Comparison of ENCODE assay signal across 23 mouse cellular contexts in the genomic region with DNA sequence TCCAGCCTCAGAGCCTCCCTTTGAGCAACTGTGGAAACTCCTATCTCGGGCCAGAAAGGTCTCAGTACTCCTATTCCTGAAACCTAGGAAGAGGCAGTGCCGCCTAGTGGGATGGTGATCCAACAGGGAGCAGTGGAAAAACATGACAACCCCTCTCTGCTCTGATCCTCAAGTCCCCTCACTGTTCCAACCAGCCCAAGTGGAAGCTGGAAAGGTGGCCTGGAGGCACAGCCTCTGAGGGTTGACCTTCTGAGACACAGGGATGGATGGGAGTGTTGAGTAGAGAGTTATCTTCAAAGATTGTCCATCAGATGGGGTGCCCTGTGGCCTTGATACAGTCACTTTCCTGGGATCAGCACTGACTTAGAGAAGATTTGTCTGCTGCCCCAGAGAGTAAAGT. TPM values are rescaled to one million over a fixed set of nuclear protein-coding genes. Genes with fewer than 3 reads are reported as not detected.
A peak's percentile ranks its signal among the peaks of the same experiment; 100 is the strongest.
DNase-seq lines count a peak whose midpoint lies in the region; ATAC-seq and TF ChIP-seq lines count a peak whose summit lies in the region.
"Had no signal": no experiment of that assay in that cellular context is flagged by ENCODE, and none has a peak within 500 bp of the region (broad histone marks: within the 10 kb centered on the region; RNA-seq: fewer than 3 reads in every experiment).

No protein-coding gene starts in this region.

- no peaks in the 10 kb centered on the region for H3K36me3 ChIP-seq in forebrain, embryonic 11.5 days (ENCODE audit: control insufficient read depth, insufficient read depth, low read length)
- H3K36me3 ChIP-seq in forebrain, embryonic 13.5 days (ENCODE audit: poor library complexity, severe bottlenecking), result no peaks in the 10 kb centered on the region
- no peaks in the 10 kb centered on the region for H3K36me3 ChIP-seq in heart, embryonic 10.5 days
- H3K36me3 ChIP-seq in small intestine, adult 2 months (ENCODE audit: control insufficient read depth, insufficient read depth, low read length), result no peaks in the 10 kb centered on the region
- H3K36me3 ChIP-seq: embryonic facial prominence, embryonic 10.5 days; embryonic facial prominence, embryonic 12.5 days; forebrain, embryonic 12.5 days; forebrain, embryonic 15.5 days had no signal

- TF ChIP-seq POLR2A in small intestine, adult 2 months (IDR thresholded peaks at IDR 0.05; ENCODE audit: low read depth, low read length), result no peak

- H3K27me3 ChIP-seq in forebrain, embryonic 11.5 days (ENCODE audit: control insufficient read depth, insufficient read depth, low read length), result no peaks in the 10 kb centered on the region
- no peaks in the 10 kb centered on the region for H3K27me3 ChIP-seq in forebrain, embryonic 13.5 days
- H3K27me3 ChIP-seq in heart, embryonic 10.5 days (ENCODE audit: insufficient read depth, poor library complexity, severe bottlenecking), result 0 out of 2 replicates have a peak, but pooled peaks cover 5% of the 10 kb centered on the region
- no peaks in the 10 kb centered on the region for H3K27me3 ChIP-seq in small intestine, adult 2 months (ENCODE audit: control insufficient read depth, insufficient read depth, low read length)
- H3K27me3 ChIP-seq: CH12.LX; embryonic facial prominence, embryonic 12.5 days; forebrain, embryonic 12.5 days; forebrain, embryonic 15.5 days had no signal

- no peak overlapping the region for H3K4me2 ChIP-seq in forebrain, embryonic 11.5 days (ENCODE audit: low read depth, low read length, severe bottlenecking)
- H3K4me2 ChIP-seq in forebrain, embryonic 13.5 days, result no peak overlapping the region
- H3K4me2 ChIP-seq: embryonic facial prominence, embryonic 12.5 days; forebrain, embryonic 12.5 days; forebrain, embryonic 15.5 days had no signal

- 90% methylated on average over 2 of the region's 2 CpGs for WGBS in forebrain, embryonic 11.5 days
- WGBS in forebrain, embryonic 13.5 days, result 91% methylated on average over 2 of the region's 2 CpGs
- 89% methylated on average over 2 of the region's 2 CpGs for WGBS in heart, embryonic 10.5 days
- WGBS in small intestine, adult 2 months, result 94% methylated on average over 2 of the region's 2 CpGs

- H3K9ac ChIP-seq in forebrain, embryonic 11.5 days (ENCODE audit: low read length), result no peak overlapping the region
- no peak overlapping the region for H3K9ac ChIP-seq in forebrain, embryonic 13.5 days
- H3K9ac ChIP-seq: embryonic facial prominence, embryonic 12.5 days; forebrain, embryonic 12.5 days; forebrain, embryonic 15.5 days; forebrain, postnatal 0 days had no signal

- H3K27ac ChIP-seq in forebrain, embryonic 11.5 days (ENCODE audit: low read depth, low read length), result no peak overlapping the region
- no peak overlapping the region for H3K27ac ChIP-seq in forebrain, embryonic 13.5 days
- no peak overlapping the region for H3K27ac ChIP-seq in heart, embryonic 10.5 days
- H3K27ac ChIP-seq in small intestine, adult 2 months (ENCODE audit: insufficient read depth, low read depth, low read length), result peak overlapping the region; percentile 0; the same call in 1 of the 2 replicates
- H3K27ac ChIP-seq: embryonic facial prominence, embryonic 10.5 days; embryonic facial prominence, embryonic 12.5 days; forebrain, embryonic 12.5 days; forebrain, embryonic 15.5 days had no signal

- intact Hi-C loops in heart, postnatal 14 days (cut with DNase I), result no loop called here

- no peak overlapping the region for H3K4me3 ChIP-seq in forebrain, embryonic 11.5 days (ENCODE audit: low read depth, low read length)
- H3K4me3 ChIP-seq in forebrain, embryonic 13.5 days, result no peak overlapping the region
- no peak overlapping the region for H3K4me3 ChIP-seq in heart, embryonic 10.5 days
- no peak overlapping the region for H3K4me3 ChIP-seq in small intestine, adult 2 months (ENCODE audit: low read depth, low read length)
- H3K4me3 ChIP-seq: embryonic facial prominence, embryonic 10.5 days; embryonic facial prominence, embryonic 12.5 days; forebrain, embryonic 12.5 days; forebrain, embryonic 15.5 days had no signal

- peak; percentile 33 for DNase-seq in forebrain, embryonic 11.5 days (ENCODE audit: low spot score)
- peak; percentile 51 for DNase-seq in heart, embryonic 10.5 days (ENCODE audit: low spot score)
- DNase-seq in heart, postnatal 14 days, result no peak
- DNase-seq: adrenal gland, adult 8-10 months; adrenal gland, postnatal 14 days; adrenal gland, postnatal 36 days; B cell, adult 2 months; cerebellum, adult 11-12 months; cerebellum, adult 2 months; cerebellum, adult 9-10 months; cerebellum, postnatal 10 days; cerebellum, postnatal 25 days; forebrain, postnatal 0 days had no signal

- no peak for ATAC-seq in forebrain, embryonic 11.5 days (replicated peaks; ENCODE audit: low FRiP score)
- ATAC-seq in forebrain, embryonic 13.5 days, result no peak
- no peak for ATAC-seq in frontal cortex, adult (ENCODE audit: low TSS enrichment)
- ATAC-seq: activated CD4-positive, CD25-positive, alpha-beta regulatory T cell, adult 4 months; CD4-positive, CD25-positive, alpha-beta regulatory T cell, adult 4 months; forebrain, embryonic 15.5 days; forebrain, postnatal 0 days had no signal

- no peaks in the 10 kb centered on the region for H3K4me1 ChIP-seq in forebrain, embryonic 11.5 days (replicated peaks; ENCODE audit: control insufficient read depth, insufficient read depth, low read length)
- H3K4me1 ChIP-seq in forebrain, embryonic 13.5 days, result peaks cover 9% of the 10 kb centered on the region
- H3K4me1 ChIP-seq in heart, embryonic 10.5 days, result peaks cover 27% of the 10 kb centered on the region
- H3K4me1 ChIP-seq in small intestine, adult 2 months (ENCODE audit: control insufficient read depth, insufficient read depth, insufficient read length, low read length), result peaks cover 11% of the 10 kb centered on the region; the same call in 1 of the 2 replicates
- H3K4me1 ChIP-seq: embryonic facial prominence, embryonic 12.5 days had no signal

- no peak for TF ChIP-seq CTCF in small intestine, adult 2 months (IDR thresholded peaks at IDR 0.05; ENCODE audit: extremely low read depth, insufficient read length, insufficient replicate concordance, low read depth, low read length)

- no peaks in the 10 kb centered on the region for H3K9me3 ChIP-seq in forebrain, embryonic 11.5 days (ENCODE audit: control insufficient read depth, low read length)
- no peaks in the 10 kb centered on the region for H3K9me3 ChIP-seq in forebrain, embryonic 13.5 days (replicated peaks)
- H3K9me3 ChIP-seq in heart, embryonic 10.5 days, result no peaks in the 10 kb centered on the region
- H3K9me3 ChIP-seq: embryonic facial prominence, embryonic 10.5 days; embryonic facial prominence, embryonic 12.5 days; forebrain, embryonic 12.5 days; forebrain, embryonic 15.5 days had no signal

RNA-seq across cellular contexts. Expression of a gene that starts 3.9 kb away (rescaled TPM):
- polyA plus RNA-seq in forebrain, embryonic 11.5 days (2014; fragmentation: Nextera tagmentation; extraction: Ambion mirVana), result 31.0 and 33.2 TPM in 2 replicates
- 33.1 and 33.3 TPM in 2 replicates for polyA plus RNA-seq in forebrain, embryonic 13.5 days (2015; fragmentation: Nextera tagmentation; extraction: Ambion mirVana)
- 14.2 and 17.3 TPM in 2 replicates for polyA plus RNA-seq in heart, embryonic 10.5 days (2016; fragmentation: Nextera tagmentation; extraction: Ambion mirVana)
- total RNA-seq in heart, postnatal 14 days (2021), result 10 to 100 TPM; 28.9 to 31.3 TPM
- polyA plus RNA-seq in small intestine, adult 2 months (2012; rRNA removed), result 3.3 and 6.9 TPM in 2 replicates

Comparison
In these comparisons a context has a peak if more than half of its experiments do, and no peak if none do; other contexts are left out.
1. DNase-seq: peak in forebrain, embryonic 11.5 days (single experiment) and heart, embryonic 10.5 days (single experiment); none in heart, postnatal 14 days (0 of 2).